In genomic region chr9:48741433-48742077, GRCm38 (mm10) we compare ENCODE assay signal across 29 mouse cellular contexts.
DNase-seq lines count a peak whose midpoint lies in the region; ATAC-seq and TF ChIP-seq lines count a peak whose summit lies in the region.
"Had no signal": no experiment of that assay in that cellular context is flagged by ENCODE, and none has a peak within 500 bp of the region (broad histone marks: within the 10 kb centered on the region; RNA-seq: fewer than 3 reads in every experiment).

No protein-coding gene starts in this region.

- peak; percentile 46 for DNase-seq in cerebellum, adult 11-12 months
- no peak for DNase-seq in cerebellum, adult 11 months
- no peak for DNase-seq in heart, adult 2 months
- no peak for DNase-seq in heart, postnatal 10 days
- DNase-seq in kidney, postnatal 14 days, result peak; percentile 49
- DNase-seq in kidney, postnatal 4 days, result no peak
- no peak for DNase-seq in liver, adult 2 months (ENCODE audit: extremely low read depth, low read depth, low spot score)
- DNase-seq in liver, embryonic 11.5 days (ENCODE audit: low spot score), result no peak
- DNase-seq: adrenal gland, postnatal 10 days; heart, postnatal 14 days; layer of hippocampus, postnatal 36 days; liver; lung, postnatal 4 days; right cerebral cortex, adult 18-20 months; spleen, adult 18-20 months; thymus, adult 18-20 months; thymus, postnatal 25 days had no signal

- H3K4me3 ChIP-seq in heart, adult 2 months, result no peak overlapping the region
- H3K4me3 ChIP-seq in liver, adult 2 months (ENCODE audit: insufficient read depth, low read depth, low read length), result no peak overlapping the region
- no peak overlapping the region for H3K4me3 ChIP-seq in liver, embryonic 11.5 days (ENCODE audit: low read depth, low read length)
- H3K4me3 ChIP-seq: embryonic facial prominence, embryonic 13.5 days; forebrain, embryonic 10.5 days; forebrain, embryonic 15.5 days; heart, embryonic 12.5 days; intestine, embryonic 15.5 days; megakaryocyte, embryonic 14.5 days; midbrain, embryonic 12.5 days; myocyte; neural tube, embryonic 12.5 days had no signal

- peaks cover 55% of the 10 kb centered on the region for H3K4me1 ChIP-seq in heart, adult 2 months (ENCODE audit: control insufficient read depth, insufficient read depth, low read length)
- peaks cover 40% of the 10 kb centered on the region for H3K4me1 ChIP-seq in liver, adult 2 months (ENCODE audit: control insufficient read depth, insufficient read depth, low read length)
- peaks cover 19% of the 10 kb centered on the region for H3K4me1 ChIP-seq in liver, embryonic 11.5 days (replicated peaks; ENCODE audit: control insufficient read depth, insufficient read depth, low read length)

- H3K27ac ChIP-seq in heart, adult 2 months, result peak overlapping the region; percentile 94
- peak overlapping the region; percentile 86 for H3K27ac ChIP-seq in liver, adult 2 months (replicated peaks; ENCODE audit: insufficient read depth, low read depth, low read length)
- no peak overlapping the region for H3K27ac ChIP-seq in liver, embryonic 11.5 days (ENCODE audit: low read depth, low read length)
- H3K27ac ChIP-seq: embryonic facial prominence, embryonic 13.5 days; forebrain, embryonic 10.5 days; kidney, postnatal 0 days; midbrain, embryonic 12.5 days; neural tube, embryonic 12.5 days had no signal

- 91% methylated on average over 14 of the region's 14 CpGs for WGBS in heart, adult 2 months
- 89% methylated on average over 14 of the region's 14 CpGs for WGBS in liver, adult 2 months
- WGBS in liver, embryonic 11.5 days, result 85% methylated on average over 14 of the region's 14 CpGs

- TF ChIP-seq CTCF in heart, adult 2 months (IDR thresholded peaks at IDR 0.05), result no peak
- TF ChIP-seq CTCF in liver, adult 2 months (IDR thresholded peaks at IDR 0.05; ENCODE audit: low read depth, low read length), result no peak

- intact Hi-C loops in heart, adult 2 months (cut with DNase I), result no loop called here
- intact Hi-C loops in heart, postnatal 10 days (cut with DNase I), result no loop called here

- H3K9ac ChIP-seq in heart, adult 2 months (ENCODE audit: low read depth, low read length), result no peak overlapping the region
- H3K9ac ChIP-seq in liver, adult 2 months (ENCODE audit: low read depth, low read length), result no peak overlapping the region
- no peak overlapping the region for H3K9ac ChIP-seq in liver, embryonic 11.5 days (ENCODE audit: low read depth, low read length)
- H3K9ac ChIP-seq: embryonic facial prominence, embryonic 13.5 days; forebrain, embryonic 15.5 days; heart, embryonic 12.5 days; intestine, embryonic 15.5 days; midbrain, embryonic 12.5 days; neural tube, embryonic 12.5 days had no signal

- H3K4me2 ChIP-seq in liver, embryonic 11.5 days, result no peak overlapping the region
- H3K4me2 ChIP-seq: embryonic facial prominence, embryonic 13.5 days; forebrain, embryonic 15.5 days; heart, embryonic 12.5 days; intestine, embryonic 15.5 days; midbrain, embryonic 12.5 days; neural tube, embryonic 12.5 days had no signal

- H3K9me3 ChIP-seq in liver, embryonic 11.5 days (ENCODE audit: control insufficient read depth, low read length), result no peaks in the 10 kb centered on the region
- H3K9me3 ChIP-seq: embryonic facial prominence, embryonic 13.5 days; forebrain, embryonic 10.5 days; forebrain, embryonic 15.5 days; G1E; heart, embryonic 12.5 days; intestine, embryonic 15.5 days; megakaryocyte, embryonic 14.5 days; midbrain, embryonic 12.5 days; neural tube, embryonic 12.5 days had no signal

- no peak for TF ChIP-seq POLR2A in heart, adult 2 months (IDR thresholded peaks at IDR 0.05; ENCODE audit: insufficient read depth, low read depth, low read length)
- no peak for TF ChIP-seq POLR2A in liver, adult 2 months (IDR thresholded peaks at IDR 0.05; ENCODE audit: extremely low read depth, insufficient read depth, low read length)

- no peak for ATAC-seq in liver, embryonic 11.5 days (replicated peaks; ENCODE audit: low FRiP score)
- ATAC-seq: forebrain, embryonic 15.5 days; hindbrain, postnatal 0 days; intestine, embryonic 15.5 days had no signal

- no peaks in the 10 kb centered on the region for H3K79me2 ChIP-seq in heart, adult 2 months (replicated peaks; ENCODE audit: control insufficient read depth, insufficient read depth, low read length)
- H3K79me2 ChIP-seq in liver, adult 2 months (ENCODE audit: control insufficient read depth, insufficient read depth, low read length), result peaks cover 20% of the 10 kb centered on the region; the same call in 1 of the 2 replicates

- no peaks in the 10 kb centered on the region for H3K27me3 ChIP-seq in heart, adult 2 months (ENCODE audit: control insufficient read depth, insufficient read depth, low read length)
- no peaks in the 10 kb centered on the region for H3K27me3 ChIP-seq in liver, adult 2 months (ENCODE audit: control insufficient read depth, insufficient read depth, low read length)
- no peaks in the 10 kb centered on the region for H3K27me3 ChIP-seq in liver, embryonic 11.5 days (replicated peaks; ENCODE audit: control insufficient read depth, insufficient read depth, low read length)
- H3K27me3 ChIP-seq: forebrain, embryonic 15.5 days; intestine, embryonic 15.5 days; megakaryocyte, embryonic 14.5 days; midbrain, embryonic 12.5 days; neural tube, embryonic 12.5 days had no signal

- no peak for TF ChIP-seq EP300 in heart, adult 2 months (IDR thresholded peaks at IDR 0.05; ENCODE audit: insufficient read depth, low read depth, low read length)

- H3K36me3 ChIP-seq in heart, adult 2 months (ENCODE audit: control insufficient read depth, insufficient read depth, low read length), result peaks cover 44% of the 10 kb centered on the region
- peaks cover 8% of the 10 kb centered on the region; the same call in 1 of the 2 replicates for H3K36me3 ChIP-seq in liver, adult 2 months (ENCODE audit: control insufficient read depth, insufficient read depth, low read length)
- no peaks in the 10 kb centered on the region for H3K36me3 ChIP-seq in liver, embryonic 11.5 days (ENCODE audit: control insufficient read depth, insufficient read depth, low read length)
- H3K36me3 ChIP-seq: embryonic facial prominence, embryonic 13.5 days; forebrain, embryonic 15.5 days; heart, embryonic 12.5 days; intestine, embryonic 15.5 days; midbrain, embryonic 12.5 days; neural tube, embryonic 12.5 days had no signal

Comparison
In these comparisons a context has a peak if more than half of its experiments do, and no peak if none do; other contexts are left out.
1. DNase-seq: peak in cerebellum, adult 11-12 months (single experiment) and kidney, postnatal 14 days (single experiment); none in cerebellum, adult 11 months (single experiment), heart, adult 2 months (0 of 2), heart, postnatal 10 days (0 of 2), kidney, postnatal 4 days (0 of 2), liver, adult 2 months (single experiment) and liver, embryonic 11.5 days (single experiment).